Mouse (Mus musculus) cerebellum, postnatal 25 days (tissue): Measurements from ENCODE around the gene Naa16.

Experiments
- DNase-seq, 2 experiments: peaks; one replicate each; pipeline ENCODE4 v3.0.0; 2021; ENCODE audit warnings: mixed read lengths in 2 of 2

Naa16 gene

DNA sequence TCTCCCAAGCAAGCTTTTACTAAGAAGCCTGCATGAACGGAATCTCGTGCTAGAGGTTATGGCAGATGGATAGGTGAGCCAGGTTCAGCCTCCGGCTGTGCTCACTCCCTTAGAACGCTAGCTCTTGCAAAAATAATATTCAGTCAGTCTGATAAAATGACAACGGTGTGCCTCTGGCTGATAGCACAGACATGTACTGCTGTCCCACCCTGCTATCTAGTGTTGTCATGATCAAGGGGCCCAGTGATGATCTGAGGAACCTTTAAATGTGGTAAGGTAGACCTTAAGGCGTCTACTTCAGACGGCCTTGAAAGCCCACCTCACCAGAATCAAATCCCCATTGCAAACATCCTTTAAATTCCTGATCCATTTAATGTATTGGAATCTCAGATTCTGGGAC is 94.4 kb downstream of the Naa16 start:
- DNase-seq: no peak

DNA sequence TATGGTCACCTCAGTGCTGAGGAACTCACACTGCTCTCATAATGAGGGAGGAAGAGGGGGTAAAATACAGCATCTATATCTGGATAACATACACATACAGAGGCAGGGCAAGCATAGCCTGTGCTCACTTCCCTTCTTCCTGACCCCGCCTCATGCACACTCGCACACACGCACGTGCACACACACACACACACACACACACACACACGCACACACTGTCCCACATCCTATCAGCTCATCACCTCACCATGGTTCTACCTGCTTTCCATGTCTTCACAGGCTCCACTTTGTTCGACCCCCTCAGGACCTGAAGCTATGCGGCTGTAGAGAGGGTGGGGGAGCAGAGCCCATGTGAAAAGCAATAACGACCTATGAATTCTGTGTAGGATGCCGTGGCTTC is 95.0 kb downstream of the Naa16 start:
- DNase-seq: no peak

DNA sequence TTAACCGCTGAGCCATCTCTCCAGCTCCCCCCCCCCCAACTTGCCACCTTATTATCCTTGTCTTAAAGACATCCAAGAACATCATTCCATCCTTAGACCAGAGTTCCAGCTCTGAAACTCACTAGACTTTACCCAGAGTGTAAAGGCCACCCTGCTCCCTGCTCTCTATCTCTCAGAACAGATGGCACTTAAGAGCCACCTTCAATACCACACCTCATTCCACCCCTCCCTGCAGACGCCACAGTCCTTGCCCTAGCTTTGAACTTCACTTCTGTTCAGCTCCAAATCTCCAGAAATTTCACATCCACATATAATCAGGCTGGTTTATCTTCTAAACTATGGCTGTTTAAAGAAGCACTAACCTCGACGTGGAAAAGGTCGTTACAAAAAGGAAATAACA is 95.6 kb downstream of the Naa16 start:
- no peak for DNase-seq

DNA sequence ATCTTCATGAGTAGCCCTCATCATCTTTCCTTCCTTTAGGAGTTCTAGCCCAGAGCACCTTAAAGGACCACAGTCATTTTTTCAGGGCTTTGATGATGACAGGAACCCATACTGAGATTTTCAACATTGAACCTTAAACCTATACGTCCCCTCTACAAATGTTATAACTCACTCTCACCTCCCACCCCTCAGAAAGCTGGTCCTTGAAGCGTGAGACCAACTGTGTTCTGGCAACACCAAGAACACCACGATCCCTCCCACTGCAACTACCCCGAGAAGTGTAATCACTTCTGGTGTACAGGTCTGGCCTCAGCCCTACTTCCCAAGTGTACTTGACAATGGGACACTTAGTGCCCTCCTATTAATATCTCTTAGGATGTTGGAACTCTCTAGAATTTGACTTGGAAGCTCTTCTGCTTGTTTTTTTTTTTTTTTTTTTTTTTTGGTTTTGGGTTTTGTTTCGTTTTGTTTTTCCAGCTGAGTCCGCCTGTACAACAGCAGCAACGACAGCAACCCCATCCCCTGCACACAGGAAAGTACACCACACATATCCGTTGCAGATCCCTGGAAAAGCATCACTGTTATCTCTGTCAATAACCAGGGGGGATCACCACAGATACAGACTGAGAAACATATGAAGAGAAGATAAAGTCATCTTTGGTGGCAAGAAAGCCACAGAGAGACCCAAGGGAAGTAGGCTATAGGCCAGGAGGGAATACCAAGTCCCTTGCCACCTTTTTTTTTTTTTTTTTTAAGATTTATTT is 96.3 kb downstream of the Naa16 start:
- no peak for DNase-seq

DNA sequence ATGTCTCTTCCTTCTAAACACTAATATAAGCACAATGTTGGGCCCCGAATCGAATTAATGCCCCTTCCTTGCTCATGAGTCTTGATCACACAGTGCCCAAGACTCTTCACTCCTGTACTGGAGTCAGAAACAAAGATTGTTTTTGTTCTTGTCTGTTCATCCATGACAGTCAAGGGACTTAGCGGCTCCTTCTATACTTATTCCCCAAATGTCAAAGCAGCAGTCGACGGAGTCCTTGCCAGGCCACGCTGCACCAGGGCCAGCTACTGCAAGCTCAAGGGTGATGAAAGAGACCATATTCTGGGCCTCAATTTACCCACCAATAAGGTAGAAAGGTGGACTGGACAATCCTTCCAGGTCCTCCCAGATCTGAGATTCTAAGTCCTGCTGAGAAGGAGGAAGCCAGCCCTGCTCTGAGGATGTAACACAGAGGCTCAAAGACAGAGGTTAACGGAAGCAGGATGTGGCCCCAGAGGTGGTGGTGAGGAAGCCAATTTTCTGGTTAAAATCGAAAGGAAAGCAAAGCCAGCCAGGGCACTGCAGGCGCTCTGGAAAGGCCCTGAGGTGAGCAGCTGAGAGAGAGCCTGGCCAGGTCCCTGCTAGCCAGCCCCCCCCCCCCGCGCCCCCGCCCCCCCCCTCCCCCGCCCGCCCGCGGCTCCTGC is 97.3 kb downstream of the Naa16 start:
- peak; percentile 46 to 49 for DNase-seq

DNA sequence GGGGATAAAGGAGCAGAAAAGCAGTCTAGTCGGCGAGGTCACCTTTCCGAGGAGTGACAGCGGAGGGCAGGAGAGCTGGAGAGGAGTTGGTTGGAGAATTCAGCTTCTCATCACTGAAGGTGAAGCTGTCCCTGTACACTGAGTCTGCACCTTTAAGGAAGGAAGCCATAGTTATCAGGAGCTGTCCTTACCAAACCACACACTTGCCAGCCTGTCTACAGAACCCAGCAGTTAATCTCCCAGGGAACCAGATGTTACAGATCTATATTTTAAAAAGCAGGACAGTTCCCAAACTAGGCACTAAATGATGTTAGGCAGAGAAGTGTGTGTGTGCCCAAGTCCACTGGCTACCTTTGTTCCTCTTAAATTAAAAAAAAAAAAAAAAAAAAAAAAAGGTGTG is 98.9 kb downstream of the Naa16 start:
- DNase-seq: no peak

DNA sequence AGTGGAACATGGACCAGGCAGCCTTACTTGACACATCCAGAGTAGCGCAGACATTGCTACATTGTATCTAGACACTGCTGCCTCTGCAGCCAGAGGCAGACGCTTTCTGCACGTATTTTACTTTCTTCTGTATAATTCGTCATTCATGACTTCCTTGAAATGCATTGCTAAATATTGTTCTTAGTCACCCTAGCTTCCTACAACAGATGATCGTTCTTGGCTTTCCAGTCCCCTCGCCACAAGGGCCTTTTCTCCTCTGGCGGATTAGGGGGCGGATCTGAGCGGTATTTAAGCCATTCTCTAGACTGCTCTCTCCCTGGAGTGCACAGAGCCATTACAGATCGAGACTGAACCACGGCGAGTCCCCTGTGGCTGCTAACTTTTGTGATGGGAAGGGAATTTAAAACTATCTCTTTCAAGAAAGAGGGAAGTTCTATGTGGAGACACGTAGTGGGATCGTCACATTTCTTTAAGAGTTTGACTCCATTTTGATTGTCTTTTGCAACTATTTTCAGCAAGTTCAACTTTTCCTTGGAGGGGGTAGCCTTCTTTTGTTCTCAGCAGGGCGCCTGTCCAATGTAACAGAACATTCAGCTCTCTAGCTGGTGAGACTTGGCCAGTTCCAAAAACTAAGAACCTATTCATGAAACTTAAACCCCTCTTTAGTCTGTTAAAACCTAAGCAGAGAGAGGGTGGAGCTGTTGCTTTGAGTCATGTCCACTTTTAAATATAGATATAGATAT is 99.7 kb downstream of the Naa16 start:
- no peak for DNase-seq

DNA sequence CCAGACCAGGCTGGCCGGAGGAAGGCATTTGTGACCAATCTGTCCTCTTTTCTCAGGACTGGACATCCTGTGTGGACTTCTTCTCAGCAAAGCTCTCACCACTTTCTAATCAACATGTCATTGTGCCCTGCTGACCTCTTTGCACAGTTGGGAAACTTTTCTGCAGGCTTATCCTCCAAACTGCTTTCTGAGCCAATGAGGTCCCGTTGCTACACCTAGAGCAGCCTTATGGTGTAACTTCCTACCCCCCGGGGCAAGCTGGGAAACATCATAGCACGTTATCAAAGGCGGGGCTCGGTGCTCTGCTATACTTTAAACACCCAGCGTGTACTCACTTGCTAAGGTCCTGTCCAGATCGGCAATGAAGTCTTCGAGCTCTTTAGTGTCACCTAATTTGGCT is 100.7 kb downstream of the Naa16 start:
- no peak for DNase-seq

DNA sequence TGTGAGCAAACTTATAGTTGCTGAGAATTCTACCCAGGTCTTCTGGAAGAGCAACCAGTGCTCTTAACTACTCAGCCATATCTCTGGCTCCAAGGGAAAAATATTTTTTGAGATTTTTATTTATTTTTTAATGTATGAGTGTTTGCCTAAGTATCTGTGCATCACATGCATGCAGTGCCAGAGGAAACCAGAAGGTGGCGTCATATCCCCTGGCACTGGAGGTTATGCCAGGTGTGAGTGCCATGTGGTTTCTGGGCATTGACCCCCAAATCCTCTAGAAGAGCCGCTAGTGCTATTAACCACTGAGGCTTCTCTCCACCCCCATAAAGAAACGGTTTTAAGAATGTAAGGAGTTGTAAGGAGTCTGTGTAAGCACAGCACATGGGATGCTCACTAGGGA is 102.3 kb downstream of the Naa16 start:
- peak in 1 of 2 experiments; percentile 28 for DNase-seq

DNA sequence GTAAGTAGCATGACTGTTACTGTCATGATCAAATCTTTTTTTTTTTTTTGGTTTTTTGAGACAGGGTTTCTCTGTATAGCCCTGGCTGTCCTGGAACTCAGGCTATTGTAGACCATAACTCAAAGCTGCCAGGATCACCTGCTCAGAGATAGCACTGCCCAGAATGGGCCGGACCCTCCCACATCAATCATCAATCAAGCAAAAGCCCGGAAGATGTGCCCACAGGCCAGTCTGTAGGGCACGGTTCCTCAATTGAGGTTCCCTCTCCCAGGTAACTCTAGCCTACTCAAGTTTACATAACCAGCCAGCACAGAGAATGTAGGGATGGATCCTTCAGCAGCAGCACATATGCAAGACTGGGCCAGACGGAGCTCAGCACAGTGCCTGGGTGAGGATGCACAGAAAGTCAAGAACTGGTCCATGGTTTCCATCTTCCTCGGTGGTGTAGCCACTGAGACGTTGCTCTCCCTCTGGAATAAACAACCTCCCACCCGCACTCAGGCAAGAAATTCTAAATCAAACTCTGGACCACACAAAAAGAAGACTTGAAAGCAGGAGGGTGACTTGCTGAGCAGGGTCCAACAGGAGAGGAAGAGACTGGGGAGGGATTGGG is 103.2 kb downstream of the Naa16 start:
- DNase-seq: no peak

DNA sequence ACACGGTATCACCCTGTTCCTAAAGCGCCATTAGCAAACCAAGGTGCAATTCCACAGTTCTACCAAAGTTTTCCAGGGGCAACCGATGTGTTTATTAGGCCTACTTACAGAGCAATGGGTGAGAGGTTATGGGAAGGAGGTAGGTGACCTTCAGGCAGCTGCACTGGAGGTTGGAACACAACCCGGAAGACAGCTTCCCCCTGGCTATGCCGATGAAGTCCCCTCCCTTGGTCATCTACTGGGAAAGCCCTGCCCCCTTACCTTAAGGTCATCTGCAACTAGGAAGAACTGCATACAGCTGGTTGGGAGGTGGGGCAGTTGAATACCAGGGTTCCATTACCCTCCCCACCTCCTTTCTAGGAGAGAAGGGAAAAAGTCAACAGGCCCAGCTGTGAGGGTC is 105.0 kb downstream of the Naa16 start:
- DNase-seq: no peak

DNA sequence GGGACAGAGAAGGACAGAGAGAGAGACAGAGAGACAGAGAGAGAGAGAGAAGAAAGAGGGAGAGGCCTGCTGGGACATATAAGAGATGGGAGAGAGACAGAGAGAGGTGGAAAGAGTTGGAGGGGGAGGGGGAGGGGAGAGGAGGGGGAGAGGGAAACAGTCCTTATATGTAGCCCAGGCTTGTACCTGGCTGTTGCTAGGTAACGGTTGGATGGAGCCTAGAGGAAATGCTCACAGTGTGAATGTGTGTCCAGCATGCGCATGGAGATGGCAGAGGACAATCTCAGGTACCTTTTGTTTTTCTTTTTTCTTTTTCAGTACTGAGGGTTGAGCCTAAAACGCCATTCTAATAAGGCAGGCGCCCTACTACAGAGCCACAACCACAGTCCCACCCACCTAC is 106.0 kb downstream of the Naa16 start:
- no peak for DNase-seq

DNA sequence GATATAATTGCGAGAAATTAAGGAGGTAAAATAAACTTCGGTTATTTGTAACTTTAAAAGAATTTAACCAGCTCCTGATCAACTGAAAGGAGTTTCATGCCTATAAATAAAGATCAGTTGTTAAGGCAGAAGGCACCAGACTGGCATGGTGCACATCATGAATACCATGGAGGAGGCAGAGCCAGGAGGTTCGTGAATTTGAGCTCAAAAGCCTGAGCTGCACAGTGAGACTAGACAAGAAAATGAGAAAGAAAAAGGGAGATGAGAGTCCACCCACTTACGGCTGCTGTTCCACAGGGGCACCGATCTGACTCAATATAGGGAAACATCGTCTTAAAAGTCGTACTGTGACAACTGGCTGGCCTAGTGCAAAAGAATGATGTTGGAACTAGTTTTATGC is 106.6 kb downstream of the Naa16 start:
- no peak for DNase-seq

DNA sequence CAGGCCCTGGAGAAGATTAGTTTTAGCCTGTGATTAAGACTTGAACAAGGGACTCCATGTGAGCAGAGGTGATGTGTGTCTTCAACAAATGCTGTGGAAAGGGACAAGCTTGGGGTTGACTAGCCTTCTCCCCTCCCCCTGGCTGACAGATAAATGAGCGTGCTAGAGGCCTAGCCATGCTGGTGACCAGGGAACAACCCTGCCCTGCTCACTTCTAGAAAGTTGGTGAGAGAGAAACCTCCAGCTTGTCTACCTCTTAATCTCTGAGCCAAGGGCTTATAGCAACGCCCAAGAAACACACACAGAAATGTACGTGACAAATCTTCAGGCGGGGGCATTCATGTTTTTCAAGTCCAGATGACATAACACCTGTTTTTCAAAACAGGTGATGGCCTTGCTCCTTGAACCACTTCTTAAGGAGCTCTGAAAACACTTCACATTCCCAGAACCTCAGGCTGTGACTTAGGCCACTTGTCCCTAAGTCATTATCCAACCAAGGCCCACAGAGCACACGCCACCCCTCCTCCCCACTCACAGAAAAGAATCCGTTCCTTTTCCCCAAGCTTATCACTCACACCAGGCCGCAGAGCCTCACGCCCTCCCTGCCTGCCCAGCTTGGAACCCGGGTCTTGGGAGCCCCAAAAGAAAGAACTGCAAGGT is 108.6 kb downstream of the Naa16 start:
- DNase-seq: no peak

DNA sequence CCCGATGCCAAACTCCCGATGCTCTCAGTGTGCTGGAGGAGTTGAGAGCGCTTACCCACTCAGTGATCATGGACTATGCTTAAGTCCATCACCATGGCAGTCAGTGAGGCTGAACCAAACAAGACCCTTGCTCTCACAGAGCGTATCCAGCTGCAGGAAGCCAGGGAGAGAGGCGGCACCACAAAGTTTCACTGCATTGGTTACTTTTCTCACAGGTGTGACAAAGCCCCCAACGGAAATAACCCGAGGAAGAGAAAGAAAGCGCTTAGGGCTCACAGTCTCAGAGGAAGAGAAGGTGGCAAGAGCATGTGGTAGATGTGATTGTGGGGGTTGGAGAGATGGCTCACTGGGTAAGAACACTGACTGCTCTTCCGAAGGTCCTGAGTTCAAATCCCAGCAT is 110.1 kb downstream of the Naa16 start:
- no peak for DNase-seq

DNA sequence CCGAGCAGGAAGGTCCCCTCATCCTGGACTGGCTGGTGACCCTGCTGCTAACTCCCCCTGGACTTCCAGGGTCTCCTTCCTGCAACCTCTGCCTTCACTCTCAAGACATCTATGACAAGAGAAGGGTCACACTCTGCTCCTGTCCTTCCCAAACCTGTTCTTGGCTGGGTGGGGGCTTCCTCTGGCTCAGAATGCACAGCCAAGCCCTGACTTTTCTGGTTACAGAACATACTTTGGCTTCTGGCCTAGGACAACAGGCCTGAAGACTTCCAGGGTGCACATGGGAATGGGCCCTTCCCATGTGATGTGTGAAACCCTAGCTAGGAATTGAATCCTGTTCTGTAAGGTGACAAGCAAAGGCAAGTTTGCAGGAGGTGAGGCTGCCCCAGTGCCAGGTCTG is 111.1 kb downstream of the Naa16 start:
- no peak for DNase-seq

DNA sequence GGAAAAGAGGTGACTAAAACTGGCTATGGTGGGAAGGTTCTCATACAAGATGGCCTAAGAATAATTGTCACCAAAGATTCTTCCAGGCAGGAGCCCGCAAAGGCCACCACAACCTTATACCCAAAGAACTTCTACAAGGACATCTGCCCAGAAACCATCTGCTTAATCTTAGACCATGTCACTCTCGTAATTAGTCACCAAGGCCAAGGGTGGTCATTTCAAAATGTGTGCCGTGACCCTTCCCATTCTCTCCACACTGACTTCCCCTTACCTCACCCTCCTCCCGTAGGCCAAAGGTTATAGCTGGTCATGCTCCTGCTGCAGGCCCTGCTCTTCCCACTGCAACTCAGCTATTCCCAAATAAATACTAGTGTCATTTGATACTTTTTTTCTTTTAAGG is 111.7 kb downstream of the Naa16 start:
- no peak for DNase-seq

DNA sequence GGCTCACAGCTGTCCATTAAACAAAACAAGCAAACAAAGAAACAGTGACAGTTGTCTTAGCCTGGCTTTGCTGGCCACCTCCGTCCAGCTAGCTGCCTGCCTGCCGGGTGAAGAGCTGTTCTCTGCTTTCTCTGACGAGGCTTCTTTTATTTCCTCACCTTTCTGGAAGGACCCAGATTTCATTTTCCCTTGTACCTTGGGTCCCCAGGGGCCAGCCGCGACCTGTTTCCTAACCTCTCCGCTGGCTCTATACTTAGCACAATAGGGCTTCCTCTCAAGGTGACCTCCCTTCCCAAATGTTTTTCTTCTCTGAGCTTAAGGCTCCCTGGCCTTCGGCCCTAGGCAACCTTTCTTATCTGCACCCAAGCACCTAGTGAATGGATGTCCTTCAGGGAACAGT is 112.7 kb downstream of the Naa16 start:
- no peak for DNase-seq

DNA sequence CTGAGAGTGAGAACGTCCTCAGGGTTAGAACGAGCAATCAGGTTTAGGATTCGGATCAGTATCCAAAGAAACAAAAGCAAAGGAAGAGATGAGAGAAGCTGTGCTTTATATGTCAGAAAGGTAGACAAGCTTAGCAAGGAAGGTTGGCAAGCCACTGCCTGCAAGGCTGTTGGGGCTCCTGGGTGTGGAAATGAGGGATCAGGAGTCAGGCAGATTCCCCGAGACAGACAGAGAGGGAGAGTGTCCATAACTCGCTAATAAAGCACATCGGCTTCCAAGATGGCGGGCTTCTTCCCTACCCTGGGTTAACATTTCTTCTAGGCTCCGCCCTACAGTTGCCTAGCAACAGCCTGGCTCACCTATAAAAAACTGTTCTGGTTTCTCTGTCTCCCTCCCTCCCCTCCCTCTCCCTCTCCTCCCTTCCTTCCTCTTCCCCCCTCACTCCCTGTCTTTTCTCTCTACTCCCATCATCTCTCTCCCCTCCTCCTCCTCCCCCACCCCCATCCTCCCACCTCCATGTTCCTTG is 114.6 kb downstream of the Naa16 start:
- no peak for DNase-seq

DNA sequence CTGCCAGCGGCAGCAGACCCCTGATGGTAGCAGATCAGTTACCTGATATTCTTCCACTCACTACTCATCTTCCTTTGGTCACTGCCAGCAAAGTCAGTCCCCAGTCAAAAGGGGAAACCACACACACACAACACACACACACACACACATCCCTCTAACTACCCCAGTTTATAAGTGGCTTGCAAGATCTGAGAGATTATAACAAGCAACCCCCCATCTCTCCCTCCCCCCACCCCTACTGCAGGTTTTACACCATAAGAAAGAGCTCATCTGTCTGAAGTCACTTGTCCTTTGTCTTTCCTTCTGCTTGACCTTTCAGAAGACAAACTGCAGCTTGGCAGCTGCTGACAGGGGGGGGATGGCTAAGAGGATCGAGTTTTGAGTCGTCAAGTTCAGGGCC is 115.1 kb downstream of the Naa16 start:
- no peak for DNase-seq
